Mouse (Mus musculus) ES-Bruce4 (cell line): ENCODE data around the gene Rnf19b. TPM values are rescaled to one million over a fixed set of nuclear protein-coding genes. Genes with fewer than 3 reads are reported as not detected.

Experiments
- H3K27ac ChIP-seq: 2 replicates; pipeline ENCODE4 v1.5.1; 2012; ENCODE audit warnings: low read length, inconsistent platforms; ENCODE audit not compliant: insufficient read depth
- H3K27me3 ChIP-seq: 2 replicates; pipeline ENCODE4 v1.6.1; 2012; ENCODE audit warnings: mild to moderate bottlenecking, low read length, inconsistent platforms; ENCODE audit not compliant: control insufficient read depth, poor library complexity, insufficient read depth, severe bottlenecking
- H3K36me3 ChIP-seq: 2 replicates; pipeline ENCODE4 v1.6.1; 2012; ENCODE audit warnings: inconsistent platforms, mild to moderate bottlenecking, low read length, moderate library complexity; ENCODE audit not compliant: control insufficient read depth, poor library complexity, insufficient read depth, severe bottlenecking
- H3K4me1 ChIP-seq: one replicate; pipeline ENCODE4 v1.8.1; 2011; ENCODE audit warnings: low read length; ENCODE audit not compliant: control insufficient read depth, insufficient read depth
- H3K4me3 ChIP-seq: 2 replicates; pipeline ENCODE4 v1.5.1; 2011; ENCODE audit warnings: low read depth, mild to moderate bottlenecking, low read length
- H3K9ac ChIP-seq: 2 replicates; pipeline ENCODE4 v1.6.1; 2012; ENCODE audit warnings: low read depth, mild to moderate bottlenecking, inconsistent platforms; ENCODE audit not compliant: poor library complexity, severe bottlenecking
- H3K9me3 ChIP-seq: replicated peaks from 2 replicates; pipeline ENCODE4 v1.6.1; 2012; ENCODE audit warnings: mild to moderate bottlenecking, low read length, inconsistent platforms; ENCODE audit not compliant: control insufficient read depth, poor library complexity, insufficient read depth, severe bottlenecking
- CTCF ChIP-seq: IDR thresholded peaks from one replicate; pipeline ENCODE4 v1.8.1; 2011; ENCODE audit warnings: low read depth, low read length
- EP300 ChIP-seq: IDR thresholded peaks from 2 replicates; pipeline ENCODE4 v1.6.1; 2011; ENCODE audit warnings: low read depth, low read length; ENCODE audit not compliant: insufficient read depth
- POLR2A ChIP-seq: IDR thresholded peaks from one replicate; pipeline ENCODE4 v1.8.1; 2011; ENCODE audit warnings: low read length; ENCODE audit not compliant: insufficient read depth
- polyA plus RNA-seq: library from polyadenylated mRNA; stranded (reverse); fragments of >200 nt; gene quantifications from 2 replicates; pipeline ENCODE4 v1.2.4, GENCODE M21; 2011; ENCODE audit warnings: low read depth; ENCODE audit not compliant: missing spikeins, insufficient read depth, insufficient read length

Gene Rnf19b
- polyA plus RNA-seq, 1 experiment = 43.4 TPM

DNA sequence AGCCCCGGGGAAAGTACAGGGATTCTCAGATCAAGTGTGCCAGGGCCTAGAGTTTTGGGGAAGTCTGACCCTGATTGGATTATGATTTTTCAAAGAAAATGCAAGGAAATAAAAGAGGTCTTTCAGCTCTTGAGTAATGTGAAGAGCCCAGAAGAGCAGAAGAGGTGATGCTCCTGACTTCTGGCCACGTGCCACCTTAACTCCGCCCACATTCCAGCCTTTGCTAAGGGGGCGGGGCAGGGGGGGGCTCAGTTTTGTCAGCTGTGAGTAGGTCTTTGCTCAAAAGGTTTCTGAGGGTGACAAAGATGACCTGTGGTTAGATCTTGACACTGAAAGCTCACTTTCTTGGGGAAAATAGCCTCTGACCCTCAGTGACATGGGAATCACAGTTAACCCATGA lies 41.7 kb upstream of the Rnf19b start:
- Histone ChIP-seq H3K27ac (no peak overlapping the region), H3K4me3 (no peak overlapping the region), H3K36me3 (no peaks in the 10 kb centered on the region), H3K4me1 (no peaks in the 10 kb centered on the region), H3K9me3 (no peaks in the 10 kb centered on the region), H3K9ac (no peak overlapping the region), H3K27me3 (no peaks in the 10 kb centered on the region)
- TF ChIP-seq EP300 (no peak), POLR2A (no peak), CTCF (no peak)

DNA sequence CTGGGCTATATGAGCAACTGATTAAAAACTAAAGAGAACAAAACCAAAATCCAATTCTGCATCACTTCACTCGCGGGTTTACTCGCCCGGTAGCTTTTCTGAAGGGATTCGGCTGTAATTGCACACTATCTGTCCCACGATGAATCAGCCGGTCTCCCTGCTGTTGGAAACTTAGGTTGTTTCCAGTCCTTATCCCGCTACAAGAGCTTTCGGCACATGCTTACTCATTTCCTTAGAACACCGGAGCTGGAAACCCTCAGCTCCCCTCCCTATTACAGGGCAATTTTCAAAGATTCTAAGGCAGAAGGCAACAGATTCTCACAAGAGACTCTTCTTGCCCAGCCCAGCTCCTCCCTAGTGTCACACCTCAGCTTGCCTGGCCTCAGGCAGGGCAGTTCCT lies 40.9 kb upstream of the Rnf19b start:
- H3K4me1 ChIP-seq = no peaks in the 10 kb centered on the region
- H3K9me3 ChIP-seq = no peaks in the 10 kb centered on the region
- no peak overlapping the region for H3K9ac ChIP-seq
- no peak overlapping the region for H3K4me3 ChIP-seq
- TF ChIP-seq POLR2A (no peak), CTCF (no peak)
- H3K36me3 ChIP-seq = no peaks in the 10 kb centered on the region
- H3K27me3 ChIP-seq = no peaks in the 10 kb centered on the region
- no peak overlapping the region for H3K27ac ChIP-seq

- Histone ChIP-seq H3K4me3 (no peak overlapping the region), H3K27me3 (no peaks in the 10 kb centered on the region), H3K9me3 (no peaks in the 10 kb centered on the region), H3K27ac (no peak overlapping the region), H3K9ac (no peak overlapping the region), H3K36me3 (no peaks in the 10 kb centered on the region), H3K4me1 (no peaks in the 10 kb centered on the region)
- TF ChIP-seq EP300 (no peak), CTCF (no peak), POLR2A (no peak)
These were observed 39.2 kb upstream of the Rnf19b start for GRCm38 (mm10) chr4:129018788-129019435.

- Histone ChIP-seq H3K4me1 (no peaks in the 10 kb centered on the region), H3K27me3 (no peaks in the 10 kb centered on the region), H3K4me3 (no peak overlapping the region), H3K9ac (no peak overlapping the region), H3K9me3 (no peaks in the 10 kb centered on the region), H3K36me3 (no peaks in the 10 kb centered on the region), H3K27ac (no peak overlapping the region)
- TF ChIP-seq POLR2A (no peak), CTCF (no peak), EP300 (no peak)
These were observed 38.3 kb upstream of the Rnf19b start for GRCm38 (mm10) chr4:129019788-129020187.

GRCm38 (mm10) chr4:129020454-129020853 lies 37.6 kb upstream of the Rnf19b start:
- Histone ChIP-seq H3K9me3 (no peaks in the 10 kb centered on the region), H3K4me1 (no peaks in the 10 kb centered on the region), H3K4me3 (no peak overlapping the region), H3K27me3 (no peaks in the 10 kb centered on the region), H3K36me3 (no peaks in the 10 kb centered on the region), H3K27ac (no peak overlapping the region), H3K9ac (no peak overlapping the region)
- TF ChIP-seq EP300 (no peak), CTCF (no peak), POLR2A (no peak)

GRCm38 (mm10) chr4:129021426-129021825 lies 36.6 kb upstream of the Rnf19b start:
- no peak for TF ChIP-seq POLR2A
- no peak for TF ChIP-seq CTCF
- TF ChIP-seq EP300 = no peak
- H3K4me1 ChIP-seq = no peaks in the 10 kb centered on the region
- no peak overlapping the region for H3K4me3 ChIP-seq
- no peaks in the 10 kb centered on the region for H3K36me3 ChIP-seq
- H3K27me3 ChIP-seq = no peaks in the 10 kb centered on the region
- no peak overlapping the region for H3K9ac ChIP-seq
- H3K27ac ChIP-seq = no peak overlapping the region
- H3K9me3 ChIP-seq = no peaks in the 10 kb centered on the region
